Mouse (Mus musculus) intestine, embryonic 16.5 days (tissue): ENCODE results near the gene Gm20547. TPM values are rescaled to one million over a fixed set of nuclear protein-coding genes. Genes with fewer than 3 reads are reported as not detected.

ENCODE experiments used
- ATAC-seq: fragments of 200-750 bp; cut with Nextera tagmentation; 2 replicates; pipeline ENCODE4 v1.8.0; 2017; ENCODE audit warnings: moderate TSS enrichment, moderate library complexity
- H3K27ac ChIP-seq: fragments of 300-500 bp; sonication (generic); 2 replicates; pipeline ENCODE4 v1.5.1; 2014; ENCODE audit warnings: mild to moderate bottlenecking, low read length
- H3K27me3 ChIP-seq: fragments of 300-500 bp; sonication (generic); replicated peaks from 2 replicates; pipeline ENCODE4 v1.6.1; 2014; ENCODE audit warnings: low read length, control low read depth, mixed read lengths; ENCODE audit not compliant: control insufficient read depth, insufficient read depth
- H3K36me3 ChIP-seq: fragments of 300-500 bp; sonication (generic); 2 replicates; pipeline ENCODE4 v1.6.1; 2014; ENCODE audit warnings: low read length, control low read depth; ENCODE audit not compliant: control insufficient read depth, insufficient read depth
- H3K4me1 ChIP-seq: fragments of 300-500 bp; sonication (generic); 2 replicates; pipeline ENCODE4 v1.6.1; 2014; ENCODE audit warnings: low read length, control low read depth, mixed read lengths; ENCODE audit not compliant: control insufficient read depth, insufficient read depth
- H3K4me2 ChIP-seq: fragments of 300-500 bp; sonication (generic); 2 replicates; pipeline ENCODE4 v1.6.1; 2014; ENCODE audit warnings: low read depth, low read length, control low read depth
- H3K4me3 ChIP-seq: fragments of 300-500 bp; sonication (generic); 2 replicates; pipeline ENCODE4 v1.5.1; 2014; ENCODE audit warnings: mild to moderate bottlenecking, low read length
- H3K9ac ChIP-seq: fragments of 300-500 bp; sonication (generic); 2 replicates; pipeline ENCODE4 v1.6.1; 2014; ENCODE audit warnings: low read depth, low read length
- H3K9me3 ChIP-seq: fragments of 300-500 bp; sonication (generic); 2 replicates; pipeline ENCODE4 v1.6.1; 2016; ENCODE audit warnings: low read length, control low read depth; ENCODE audit not compliant: control insufficient read depth
- WGBS: fragments of 180-500 bp; shearing (Covaris S2); extraction: QIAGEN DNeasy Blood & Tissue Kit; methylation state at CpG from one replicate; pipeline ENCODE4 v1.1.7; 2014; 5-methylcytosine and 5-hydroxymethylcytosine counted together
- polyA plus RNA-seq: library from polyadenylated mRNA; unstranded; fragments of >200 nt; fragmentation: Nextera tagmentation; extraction: Ambion mirVana; gene quantifications from 2 replicates; pipeline ENCODE4 v1.2.1, GENCODE M21; 2015

Gene Gm20547
- polyA plus RNA-seq, 1 experiment from 2014 or later: not detected

- peak within 1 kb of the TSS; percentile 88 for H3K4me2 ChIP-seq
- peak within 1 kb of the TSS; percentile 76 for H3K4me3 ChIP-seq
- peak within 1 kb of the TSS; percentile 72 for H3K27ac ChIP-seq
- peak; percentile 98 for ATAC-seq
- peak within 1 kb of the TSS; percentile 84 for H3K9ac ChIP-seq
- no peaks in the 10 kb centered on the region for H3K27me3 ChIP-seq
- H3K9me3 ChIP-seq: no peaks in the 10 kb centered on the region
- H3K36me3 ChIP-seq: peaks cover 13% of the 10 kb centered on the region
- WGBS: under 1% methylated on average over 64 of the region's 65 CpGs
- peaks cover 19% of the 10 kb centered on the region for H3K4me1 ChIP-seq
These were observed 31.9 kb downstream of the Gm20547 start, which contains the start of the genes Skiv2l and Nelfe for GRCm38 (mm10) chr17:34849722-34850516. Gene Skiv2l (minus strand): TSS chr17:34850210. Gene Nelfe (plus strand): TSS chr17:34850391.

- 93% methylated on average over 7 of the region's 7 CpGs for whole genome bisulfite sequencing
- Histone ChIP-seq H3K4me3 (no peak overlapping the region), H3K36me3 (peaks cover 13% of the 10 kb centered on the region; the same call in 1 of the 2 replicates), H3K9me3 (no peaks in the 10 kb centered on the region), H3K4me2 (no peak overlapping the region), H3K27me3 (no peaks in the 10 kb centered on the region), H3K9ac (no peak overlapping the region), H3K27ac (no peak overlapping the region), H3K4me1 (peaks cover 19% of the 10 kb centered on the region)
- no peak for ATAC-seq
These were observed 34.2 kb downstream of the Gm20547 start for GRCm38 (mm10) chr17:34847615-34848014.

DNA sequence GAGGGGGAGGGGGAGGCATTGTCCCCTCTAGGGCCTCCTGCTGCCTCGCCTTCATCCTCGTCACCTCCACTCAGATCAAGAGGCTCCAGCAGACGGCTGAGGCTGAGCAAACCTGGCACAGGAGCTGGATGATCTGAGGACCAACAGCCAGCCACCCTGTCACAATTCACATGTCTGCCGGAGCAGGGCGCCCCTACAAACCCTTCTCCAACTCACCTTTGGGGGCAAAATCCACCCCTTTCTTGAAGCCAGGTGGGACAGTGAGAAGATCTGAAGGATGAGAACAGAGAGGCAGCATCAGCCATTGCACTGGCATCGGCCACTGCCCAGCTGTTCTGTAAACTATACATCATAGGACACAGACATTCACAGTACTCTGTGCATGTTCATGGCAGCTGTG, 34.6 kb downstream of the Gm20547 start:
- Histone ChIP-seq H3K9me3 (no peaks in the 10 kb centered on the region), H3K36me3 (peaks cover 15% of the 10 kb centered on the region; the same call in 1 of the 2 replicates), H3K27ac (no peak overlapping the region), H3K4me1 (peaks cover 19% of the 10 kb centered on the region), H3K4me3 (no peak overlapping the region), H3K9ac (no peak overlapping the region), H3K4me2 (no peak overlapping the region), H3K27me3 (no peaks in the 10 kb centered on the region)
- no peak for ATAC-seq
- 86% methylated on average over 6 of the region's 6 CpGs for WGBS

GRCm38 (mm10) chr17:34844884-34845283, 37.0 kb downstream of the Gm20547 start:
- no peaks in the 10 kb centered on the region for H3K9me3 ChIP-seq
- peaks cover 24% of the 10 kb centered on the region for H3K36me3 ChIP-seq
- H3K4me1 ChIP-seq: peaks cover 6% of the 10 kb centered on the region
- no peak overlapping the region for H3K4me3 ChIP-seq
- no peak overlapping the region for H3K9ac ChIP-seq
- no peak overlapping the region for H3K4me2 ChIP-seq
- ATAC-seq: no peak
- H3K27me3 ChIP-seq: no peaks in the 10 kb centered on the region
- 90% methylated on average over 13 of the region's 13 CpGs for WGBS
- no peak overlapping the region for H3K27ac ChIP-seq

GRCm38 (mm10) chr17:34840736-34841307, 41.0 kb downstream of the Gm20547 start:
- ATAC-seq: no peak
- Histone ChIP-seq H3K9ac (no peak overlapping the region), H3K4me3 (no peak overlapping the region), H3K4me1 (peaks cover 11% of the 10 kb centered on the region), H3K27ac (no peak overlapping the region), H3K27me3 (no peaks in the 10 kb centered on the region), H3K9me3 (no peaks in the 10 kb centered on the region), H3K36me3 (peaks cover 29% of the 10 kb centered on the region), H3K4me2 (no peak overlapping the region)
- WGBS: 84% methylated on average over 6 of the region's 6 CpGs

DNA sequence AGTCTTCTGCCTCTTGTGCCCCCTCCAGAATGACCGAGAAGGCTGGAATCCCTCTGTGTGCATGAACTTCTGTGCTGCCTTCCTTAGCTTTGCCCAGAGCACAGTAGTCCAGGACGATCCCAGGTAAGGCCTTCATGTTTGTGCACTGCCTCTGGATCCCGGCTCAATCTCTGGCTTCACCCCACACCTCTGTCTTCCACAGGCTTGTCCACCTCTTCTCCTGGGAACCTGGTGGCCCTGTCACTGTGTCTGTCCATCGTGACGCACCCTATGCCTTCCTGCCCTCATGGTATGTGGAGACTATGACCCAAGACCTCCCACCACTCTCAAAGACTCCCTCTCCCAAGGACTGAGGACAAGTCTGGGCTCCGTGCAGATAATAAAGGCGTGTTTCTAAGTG, 43.1 kb downstream of the Gm20547 start:
- Histone ChIP-seq H3K27me3 (no peaks in the 10 kb centered on the region), H3K4me2 (no peak overlapping the region), H3K4me1 (peaks cover 13% of the 10 kb centered on the region), H3K36me3 (peaks cover 20% of the 10 kb centered on the region; the same call in 1 of the 2 replicates), H3K9ac (no peak overlapping the region), H3K27ac (no peak overlapping the region), H3K9me3 (no peaks in the 10 kb centered on the region), H3K4me3 (no peak overlapping the region)
- WGBS: 85% methylated on average over 7 of the region's 7 CpGs
- ATAC-seq: no peak

- H3K27me3 ChIP-seq: no peaks in the 10 kb centered on the region
- peak overlapping the region; percentile 82 for H3K4me3 ChIP-seq
- peak overlapping the region; percentile 94 for H3K4me2 ChIP-seq
- peak overlapping the region; percentile 84 for H3K9ac ChIP-seq
- peak overlapping the region; percentile 82 for H3K27ac ChIP-seq
- peaks cover 18% of the 10 kb centered on the region; the same call in 1 of the 2 replicates for H3K36me3 ChIP-seq
- H3K9me3 ChIP-seq: no peaks in the 10 kb centered on the region
- peaks cover 13% of the 10 kb centered on the region for H3K4me1 ChIP-seq
- peak; percentile 35 for ATAC-seq
- 28% methylated on average over 43 of the region's 43 CpGs for WGBS
These were observed 44.1 kb downstream of the Gm20547 start for GRCm38 (mm10) chr17:34837464-34838324.

GRCm38 (mm10) chr17:34836856-34837221, 45.0 kb downstream of the Gm20547 start, which contains the start of the genes Stk19 and Dxo:
Gene Stk19 (minus strand): TSS chr17:34836945.
Gene Dxo (plus strand): TSS chr17:34837019.
- ATAC-seq: peak; percentile 94
- H3K27ac ChIP-seq: peak within 1 kb of the TSS; percentile 82
- peak within 1 kb of the TSS; percentile 82 for H3K4me3 ChIP-seq
- peaks cover 18% of the 10 kb centered on the region for H3K36me3 ChIP-seq
- H3K4me1 ChIP-seq: peaks cover 13% of the 10 kb centered on the region
- H3K4me2 ChIP-seq: peak within 1 kb of the TSS; percentile 94
- H3K27me3 ChIP-seq: no peaks in the 10 kb centered on the region
- peak within 1 kb of the TSS; percentile 84 for H3K9ac ChIP-seq
- H3K9me3 ChIP-seq: no peaks in the 10 kb centered on the region
- WGBS: under 1% methylated on average over 40 of the region's 40 CpGs
